Mouse (Mus musculus) neural tube, embryonic 15.5 days (tissue): ENCODE measurements around the gene Mcur1. TPM values are rescaled to one million over a fixed set of nuclear protein-coding genes. Genes with fewer than 3 reads are reported as not detected.
A peak's percentile ranks its signal among the peaks of the same experiment; 100 is the strongest.

Source experiments
- ATAC-seq: fragments of 200-750 bp; cut with Nextera tagmentation; 2 replicates; pipeline ENCODE4 v1.8.0; 2017; ENCODE audit warnings: mild to moderate bottlenecking, moderate TSS enrichment, moderate library complexity; ENCODE audit not compliant: low FRiP score
- H3K27ac ChIP-seq: fragments of 300-500 bp; sonication (generic); replicated peaks from 2 replicates; pipeline ENCODE4 v1.5.1; 2015; ENCODE audit warnings: mild to moderate bottlenecking, inconsistent platforms
- H3K27me3 ChIP-seq: fragments of 300-500 bp; sonication (generic); replicated peaks from 2 replicates; pipeline ENCODE4 v1.6.1; 2015; ENCODE audit warnings: inconsistent platforms
- H3K36me3 ChIP-seq: fragments of 300-500 bp; sonication (generic); 2 replicates; pipeline ENCODE4 v1.6.1; 2015; ENCODE audit warnings: inconsistent platforms
- H3K4me1 ChIP-seq: fragments of 300-500 bp; sonication (generic); 2 replicates; pipeline ENCODE4 v1.6.1; 2015; ENCODE audit warnings: inconsistent platforms
- H3K4me2 ChIP-seq: fragments of 300-500 bp; sonication (generic); 2 replicates; pipeline ENCODE4 v1.6.1; 2015; ENCODE audit warnings: inconsistent platforms, mild to moderate bottlenecking, moderate library complexity
- H3K4me3 ChIP-seq: fragments of 300-500 bp; sonication (generic); replicated peaks from 2 replicates; pipeline ENCODE4 v1.5.1; 2015; ENCODE audit warnings: mild to moderate bottlenecking, inconsistent platforms
- H3K9ac ChIP-seq: fragments of 300-500 bp; sonication (generic); replicated peaks from 2 replicates; pipeline ENCODE4 v1.6.1; 2015; ENCODE audit warnings: mild to moderate bottlenecking, inconsistent platforms
- H3K9me3 ChIP-seq: fragments of 300-500 bp; sonication (generic); replicated peaks from 2 replicates; pipeline ENCODE4 v1.6.1; 2016; ENCODE audit warnings: inconsistent platforms
- WGBS: fragments of 180-500 bp; shearing (Covaris S2); methylation state at CpG from one replicate; pipeline ENCODE4 v1.1.7; 2015; ENCODE audit warnings: mixed read lengths; 5-methylcytosine and 5-hydroxymethylcytosine counted together
- polyA plus RNA-seq: library from polyadenylated mRNA; unstranded; fragments of >200 nt; fragmentation: Nextera tagmentation; extraction: Ambion mirVana; gene quantifications from 2 replicates; pipeline ENCODE4 v1.2.1, GENCODE M21; 2015

Mcur1 gene
- polyA plus RNA-seq, 1 experiment from 2014 or later: 6.5 TPM

GRCm38 (mm10) chr13:43546861-43547260, 13.1 kb downstream of the Mcur1 start:
- no peak overlapping the region for H3K9ac ChIP-seq
- 0 out of 2 replicates have a peak overlapping the region, but pooled peaks have one; percentile 23 for H3K27ac ChIP-seq
- no peak for ATAC-seq
- H3K4me2 ChIP-seq: no peak overlapping the region
- no peaks in the 10 kb centered on the region for H3K9me3 ChIP-seq
- no peak overlapping the region for H3K4me3 ChIP-seq
- 43% methylated on average over 3 of the region's 3 CpGs for WGBS
- no peaks in the 10 kb centered on the region for H3K4me1 ChIP-seq
- H3K27me3 ChIP-seq: no peaks in the 10 kb centered on the region
- H3K36me3 ChIP-seq: peaks cover 27% of the 10 kb centered on the region

DNA sequence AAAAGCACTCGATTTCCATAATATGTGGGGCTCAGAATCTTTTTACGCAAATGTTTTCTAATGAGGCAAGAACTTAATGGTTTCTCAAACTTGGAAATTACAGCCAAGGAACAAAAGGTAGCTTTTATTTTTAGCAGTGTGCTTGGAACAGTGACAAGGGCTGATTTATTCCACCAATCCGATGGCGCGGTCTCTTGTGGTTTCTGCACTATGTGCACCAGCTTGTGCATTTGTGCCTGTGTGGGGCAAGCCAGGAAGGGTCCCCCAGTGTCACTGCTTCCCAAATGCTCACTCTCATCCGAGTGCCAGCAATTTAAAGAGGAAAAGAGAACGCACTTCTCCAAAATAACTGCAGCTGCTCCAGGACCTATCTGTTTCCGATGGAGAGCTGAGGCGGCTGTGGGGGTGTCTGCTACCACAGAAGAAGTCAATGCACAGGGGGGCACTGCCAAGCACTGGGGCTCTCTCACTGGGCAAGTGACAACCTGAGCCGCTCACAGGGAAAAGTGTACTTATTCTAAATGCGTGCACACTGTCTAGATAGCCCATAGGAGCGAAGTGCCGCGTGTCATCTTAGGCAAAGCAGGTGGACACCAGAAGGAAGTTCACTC, 19.7 kb downstream of the Mcur1 start:
- no peak overlapping the region for H3K4me2 ChIP-seq
- no peaks in the 10 kb centered on the region for H3K9me3 ChIP-seq
- H3K4me1 ChIP-seq: peaks cover 19% of the 10 kb centered on the region
- peaks cover 9% of the 10 kb centered on the region for H3K36me3 ChIP-seq
- H3K4me3 ChIP-seq: no peak overlapping the region
- H3K9ac ChIP-seq: no peak overlapping the region
- no peak for ATAC-seq
- no peaks in the 10 kb centered on the region for H3K27me3 ChIP-seq
- 62% methylated on average over 14 of the region's 14 CpGs for WGBS
- no peak overlapping the region for H3K27ac ChIP-seq

- Histone ChIP-seq H3K9me3 (no peaks in the 10 kb centered on the region), H3K36me3 (peaks cover 6% of the 10 kb centered on the region), H3K4me2 (no peak overlapping the region), H3K27me3 (no peaks in the 10 kb centered on the region), H3K4me1 (peaks cover 19% of the 10 kb centered on the region), H3K9ac (no peak overlapping the region), H3K4me3 (no peak overlapping the region), H3K27ac (no peak overlapping the region)
- no peak for ATAC-seq
- WGBS: 84% methylated on average over 3 of the region's 3 CpGs
Observed at GRCm38 (mm10) chr13:43539409-43539808, 20.6 kb downstream of the Mcur1 start.

DNA sequence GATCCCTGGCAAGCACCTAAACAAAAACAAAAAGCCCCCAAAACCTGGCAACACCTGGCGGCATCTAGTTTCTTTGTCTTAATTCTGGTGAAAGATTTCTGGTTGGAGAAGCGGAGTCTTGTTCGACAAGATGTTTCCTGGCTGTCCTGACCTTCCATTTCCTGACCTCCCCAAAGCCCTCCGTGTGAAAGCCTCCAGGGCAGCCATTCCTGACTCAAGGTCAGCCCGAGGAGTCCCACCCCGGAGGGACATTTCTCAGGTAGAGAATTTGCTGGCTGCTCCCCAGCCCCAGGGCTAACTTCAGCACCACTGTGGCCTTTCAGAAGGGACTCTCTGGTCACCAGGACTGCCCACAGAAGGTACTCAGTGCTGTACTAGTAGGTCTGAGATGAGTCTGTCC, 22.1 kb downstream of the Mcur1 start:
- H3K27me3 ChIP-seq: no peaks in the 10 kb centered on the region
- H3K4me2 ChIP-seq: no peak overlapping the region
- H3K9ac ChIP-seq: no peak overlapping the region
- 68% methylated on average over 6 of the region's 6 CpGs for WGBS
- H3K9me3 ChIP-seq: no peaks in the 10 kb centered on the region
- H3K27ac ChIP-seq: no peak overlapping the region
- H3K4me1 ChIP-seq: peaks cover 19% of the 10 kb centered on the region
- ATAC-seq: no peak
- no peaks in the 10 kb centered on the region for H3K36me3 ChIP-seq
- H3K4me3 ChIP-seq: no peak overlapping the region

- Histone ChIP-seq H3K27ac (no peak overlapping the region), H3K9ac (no peak overlapping the region), H3K27me3 (no peaks in the 10 kb centered on the region), H3K36me3 (no peaks in the 10 kb centered on the region), H3K4me3 (no peak overlapping the region), H3K9me3 (no peaks in the 10 kb centered on the region), H3K4me1 (peaks cover 28% of the 10 kb centered on the region), H3K4me2 (no peak overlapping the region)
- 73% methylated on average over 4 of the region's 4 CpGs for WGBS
- no peak for ATAC-seq
Observed at GRCm38 (mm10) chr13:43534015-43534414, 26.0 kb downstream of the Mcur1 start.

- Histone ChIP-seq H3K4me3 (no peak overlapping the region), H3K9me3 (no peaks in the 10 kb centered on the region), H3K4me2 (peak overlapping the region; percentile 32), H3K36me3 (no peaks in the 10 kb centered on the region), H3K4me1 (peaks cover 22% of the 10 kb centered on the region), H3K27ac (peak overlapping the region; percentile 76), H3K27me3 (no peaks in the 10 kb centered on the region), H3K9ac (no peak overlapping the region)
- WGBS: 8% methylated on average over 13 of the region's 13 CpGs
- ATAC-seq: peak; percentile 92
Observed at GRCm38 (mm10) chr13:43530832-43531693, 28.9 kb downstream of the Mcur1 start.

DNA sequence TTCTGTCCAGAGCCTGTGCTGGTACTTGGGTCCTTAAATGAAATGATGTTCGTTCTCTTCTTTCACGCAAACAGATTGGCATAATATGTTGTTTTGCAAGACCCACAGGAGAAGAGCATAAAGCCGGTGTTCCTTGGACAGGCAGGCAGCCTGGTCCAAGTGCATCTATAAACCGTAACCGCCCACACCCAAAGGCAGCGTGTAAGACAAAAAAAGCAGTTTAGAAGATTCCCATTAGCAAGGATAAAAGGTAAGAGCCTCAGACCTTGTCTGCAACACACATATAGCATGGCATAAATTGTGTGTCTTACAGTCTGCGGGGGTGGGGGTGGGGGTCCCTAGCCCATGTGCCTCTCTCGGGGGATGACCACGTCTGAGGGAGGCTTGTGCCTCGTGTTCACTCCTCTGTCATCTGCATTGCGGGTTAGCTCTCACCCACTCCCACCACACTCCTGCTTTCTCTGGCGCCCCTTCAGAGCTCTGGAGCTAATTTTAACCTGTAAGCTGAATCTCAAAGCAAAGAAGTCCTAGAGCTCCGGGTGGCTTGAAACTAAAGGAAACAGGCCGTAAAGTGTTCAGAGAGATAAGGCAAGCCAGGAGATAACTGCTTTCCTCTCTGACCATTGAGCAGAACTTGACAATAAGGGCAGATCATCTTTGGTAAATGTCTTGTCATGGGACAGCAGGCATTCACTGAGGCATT, 29.7 kb downstream of the Mcur1 start:
- Histone ChIP-seq H3K36me3 (no peaks in the 10 kb centered on the region), H3K4me2 (no peak overlapping the region), H3K27ac (peak overlapping the region; percentile 76), H3K9ac (no peak overlapping the region), H3K4me3 (no peak overlapping the region), H3K9me3 (no peaks in the 10 kb centered on the region), H3K4me1 (peaks cover 28% of the 10 kb centered on the region), H3K27me3 (no peaks in the 10 kb centered on the region)
- WGBS: 57% methylated on average over 14 of the region's 14 CpGs
- no peak for ATAC-seq

GRCm38 (mm10) chr13:43526289-43526688, 33.7 kb downstream of the Mcur1 start:
- H3K4me2 ChIP-seq: no peak overlapping the region
- no peak overlapping the region for H3K4me3 ChIP-seq
- no peaks in the 10 kb centered on the region for H3K27me3 ChIP-seq
- H3K36me3 ChIP-seq: no peaks in the 10 kb centered on the region
- H3K9ac ChIP-seq: no peak overlapping the region
- 90% methylated on average over 5 of the region's 5 CpGs for WGBS
- ATAC-seq: no peak
- no peaks in the 10 kb centered on the region for H3K9me3 ChIP-seq
- H3K4me1 ChIP-seq: peaks cover 25% of the 10 kb centered on the region
- no peak overlapping the region for H3K27ac ChIP-seq

GRCm38 (mm10) chr13:43525363-43526134, 34.4 kb downstream of the Mcur1 start:
- Histone ChIP-seq H3K9me3 (no peaks in the 10 kb centered on the region), H3K9ac (no peak overlapping the region), H3K4me2 (no peak overlapping the region), H3K4me1 (peaks cover 18% of the 10 kb centered on the region), H3K27ac (peak overlapping the region; percentile 60), H3K4me3 (no peak overlapping the region), H3K36me3 (no peaks in the 10 kb centered on the region), H3K27me3 (no peaks in the 10 kb centered on the region)
- 37% methylated on average over 16 of the region's 16 CpGs for WGBS
- no peak for ATAC-seq

GRCm38 (mm10) chr13:43524491-43525362, 35.3 kb downstream of the Mcur1 start:
- Histone ChIP-seq H3K4me3 (no peak overlapping the region), H3K27ac (peak overlapping the region; percentile 60), H3K4me1 (peaks cover 15% of the 10 kb centered on the region), H3K9me3 (no peaks in the 10 kb centered on the region), H3K36me3 (no peaks in the 10 kb centered on the region), H3K4me2 (no peak overlapping the region), H3K27me3 (no peaks in the 10 kb centered on the region), H3K9ac (no peak overlapping the region)
- 54% methylated on average over 16 of the region's 16 CpGs for WGBS
- peak; percentile 59; the same call in 1 of the 2 replicates for ATAC-seq
